In genomic region chr12:108087489-108087888, GRCm38 (mm10) we compare ENCODE assay signal across 22 mouse cellular contexts.
DNase-seq lines count a peak whose midpoint lies in the region; ATAC-seq and TF ChIP-seq lines count a peak whose summit lies in the region.
"Had no signal": no experiment of that assay in that cellular context is flagged by ENCODE, and none has a peak within 500 bp of the region (broad histone marks: within the 10 kb centered on the region; RNA-seq: fewer than 3 reads in every experiment).

No protein-coding gene starts in this region.

- no peak overlapping the region for H3K4me2 ChIP-seq in intestine, embryonic 16.5 days (ENCODE audit: low read depth, low read length)
- no peak overlapping the region for H3K4me2 ChIP-seq in intestine, embryonic 15.5 days (replicated peaks)
- H3K4me2 ChIP-seq: heart, embryonic 13.5 days; kidney, embryonic 15.5 days; midbrain, embryonic 15.5 days; neural tube, embryonic 15.5 days had no signal

- no peaks in the 10 kb centered on the region for H3K36me3 ChIP-seq in intestine, embryonic 16.5 days (ENCODE audit: control insufficient read depth, insufficient read depth, low read length)
- H3K36me3 ChIP-seq in intestine, embryonic 15.5 days = no peaks in the 10 kb centered on the region
- no peaks in the 10 kb centered on the region for H3K36me3 ChIP-seq in small intestine, adult 2 months (ENCODE audit: control insufficient read depth, insufficient read depth, low read length)
- H3K36me3 ChIP-seq: forebrain, embryonic 10.5 days; heart, embryonic 13.5 days; kidney, embryonic 15.5 days; midbrain, embryonic 15.5 days; neural tube, embryonic 15.5 days had no signal

- no peaks in the 10 kb centered on the region for H3K4me1 ChIP-seq in intestine, embryonic 16.5 days (ENCODE audit: control insufficient read depth, insufficient read depth, low read length)
- 0 out of 2 replicates have a peak, but pooled peaks cover 8% of the 10 kb centered on the region for H3K4me1 ChIP-seq in intestine, embryonic 15.5 days (replicated peaks)
- peaks cover 2% of the 10 kb centered on the region; the same call in 1 of the 2 replicates for H3K4me1 ChIP-seq in small intestine, adult 2 months (ENCODE audit: control insufficient read depth, insufficient read depth, insufficient read length, low read length)
- H3K4me1 ChIP-seq: forebrain, embryonic 10.5 days; midbrain, embryonic 15.5 days; neural tube, embryonic 15.5 days had no signal

- DNase-seq in frontal cortex, postnatal 25 days (ENCODE audit: low spot score in 2 of 2) = no peak
- DNase-seq in lung, postnatal 10 days = peak; percentile 64
- DNase-seq in lung, postnatal 36 days = no peak
- DNase-seq in layer of hippocampus, adult 11-12 months (ENCODE audit: low spot score) = no peak
- DNase-seq: adrenal gland, adult 2 months; B cell, adult 2 months; cerebellum, postnatal 25 days; gastrocnemius, postnatal 10 days; left cerebral cortex, postnatal 4 days; liver, postnatal 0 days; thymus, adult 18-20 months; thymus, postnatal 4 days had no signal

- H3K9ac ChIP-seq in intestine, embryonic 16.5 days (ENCODE audit: low read depth, low read length) = no peak overlapping the region
- no peak overlapping the region for H3K9ac ChIP-seq in intestine, embryonic 15.5 days
- H3K9ac ChIP-seq: heart, embryonic 13.5 days; kidney, embryonic 15.5 days; liver, postnatal 0 days; midbrain, embryonic 15.5 days; neural tube, embryonic 15.5 days had no signal

- no peaks in the 10 kb centered on the region for H3K9me3 ChIP-seq in intestine, embryonic 16.5 days (ENCODE audit: control insufficient read depth, low read length)
- H3K9me3 ChIP-seq in intestine, embryonic 15.5 days = no peaks in the 10 kb centered on the region
- H3K9me3 ChIP-seq: forebrain, embryonic 10.5 days; heart, embryonic 13.5 days; kidney, embryonic 15.5 days; midbrain, embryonic 15.5 days; neural tube, embryonic 15.5 days had no signal

- no peak for TF ChIP-seq POLR2A in small intestine, adult 2 months (IDR thresholded peaks at IDR 0.05; ENCODE audit: low read depth, low read length)

- TF ChIP-seq CTCF in small intestine, adult 2 months (IDR thresholded peaks at IDR 0.05; ENCODE audit: extremely low read depth, insufficient read length, insufficient replicate concordance, low read depth, low read length) = 0 out of 2 replicates have a peak, but pooled peaks have one; percentile 7

- ATAC-seq in frontal cortex, adult (ENCODE audit: low TSS enrichment) = 0 out of 2 replicates have a peak, but pooled peaks have one; percentile 47
- ATAC-seq in intestine, embryonic 16.5 days = 0 out of 2 replicates have a peak, but pooled peaks have one; percentile 33
- no peak for ATAC-seq in intestine, embryonic 15.5 days
- ATAC-seq: liver, postnatal 0 days; midbrain, embryonic 15.5 days had no signal

- no peak overlapping the region for H3K27ac ChIP-seq in intestine, embryonic 16.5 days (ENCODE audit: low read length)
- no peak overlapping the region for H3K27ac ChIP-seq in intestine, embryonic 15.5 days
- H3K27ac ChIP-seq in small intestine, adult 2 months (ENCODE audit: insufficient read depth, low read depth, low read length) = no peak overlapping the region
- H3K27ac ChIP-seq: forebrain, embryonic 10.5 days; heart, embryonic 13.5 days; kidney, embryonic 15.5 days; midbrain, embryonic 15.5 days; neural tube, embryonic 15.5 days had no signal

- no peaks in the 10 kb centered on the region for H3K27me3 ChIP-seq in intestine, embryonic 16.5 days (replicated peaks; ENCODE audit: control insufficient read depth, insufficient read depth, low read length)
- no peaks in the 10 kb centered on the region for H3K27me3 ChIP-seq in intestine, embryonic 15.5 days (replicated peaks)
- no peaks in the 10 kb centered on the region for H3K27me3 ChIP-seq in small intestine, adult 2 months (ENCODE audit: control insufficient read depth, insufficient read depth, low read length)
- H3K27me3 ChIP-seq: heart, embryonic 13.5 days; kidney, embryonic 15.5 days; midbrain, embryonic 15.5 days; neural tube, embryonic 15.5 days had no signal

- 70% methylated on average over 2 of the region's 2 CpGs for WGBS in intestine, embryonic 16.5 days
- WGBS in intestine, embryonic 15.5 days = 65% methylated on average over 2 of the region's 2 CpGs
- WGBS in small intestine, adult 2 months = 67% methylated on average over 2 of the region's 2 CpGs

- H3K4me3 ChIP-seq in intestine, embryonic 16.5 days (ENCODE audit: low read length) = no peak overlapping the region
- H3K4me3 ChIP-seq in intestine, embryonic 15.5 days (replicated peaks) = no peak overlapping the region
- no peak overlapping the region for H3K4me3 ChIP-seq in small intestine, adult 2 months (ENCODE audit: low read depth, low read length)
- H3K4me3 ChIP-seq: forebrain, embryonic 10.5 days; heart, embryonic 13.5 days; kidney, embryonic 15.5 days; megakaryocyte, embryonic 14.5 days; midbrain, embryonic 15.5 days; neural tube, embryonic 15.5 days had no signal
